Mouse (Mus musculus): ENCODE measurements around the gene Nkx2-9.

Gene Nkx2-9

GRCm38 (mm10) chr12:56612761-56613437 lies at the start of gene Nkx2-9:
Gene Nkx2-9 (minus strand): TSS chr12:56613284.
- DNase-seq (ENCODE audit: low spot score in 2 of 2) = no peak

DNA sequence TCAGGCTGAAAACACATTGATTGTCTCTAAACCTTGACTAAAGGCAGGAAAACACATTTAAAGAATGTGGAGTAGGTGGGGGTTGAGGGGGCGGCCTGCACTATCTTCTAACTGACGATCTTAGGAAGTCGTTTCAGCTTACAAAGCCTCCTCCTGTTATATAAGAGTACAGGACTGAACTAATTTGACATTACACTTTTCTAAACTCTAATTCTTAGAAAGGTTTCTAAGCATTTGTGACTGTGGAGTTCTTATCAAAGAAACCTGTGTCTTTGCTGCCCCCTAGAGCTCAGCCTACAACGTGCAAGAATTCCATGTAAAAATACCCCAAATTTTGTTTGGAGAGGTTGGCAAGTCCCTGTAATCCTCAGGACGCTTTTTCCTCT lies 24.1 kb upstream of the Nkx2-9 start:
- DNase-seq (ENCODE audit: low spot score in 2 of 2) = peak; percentile 7 to 76

DNA sequence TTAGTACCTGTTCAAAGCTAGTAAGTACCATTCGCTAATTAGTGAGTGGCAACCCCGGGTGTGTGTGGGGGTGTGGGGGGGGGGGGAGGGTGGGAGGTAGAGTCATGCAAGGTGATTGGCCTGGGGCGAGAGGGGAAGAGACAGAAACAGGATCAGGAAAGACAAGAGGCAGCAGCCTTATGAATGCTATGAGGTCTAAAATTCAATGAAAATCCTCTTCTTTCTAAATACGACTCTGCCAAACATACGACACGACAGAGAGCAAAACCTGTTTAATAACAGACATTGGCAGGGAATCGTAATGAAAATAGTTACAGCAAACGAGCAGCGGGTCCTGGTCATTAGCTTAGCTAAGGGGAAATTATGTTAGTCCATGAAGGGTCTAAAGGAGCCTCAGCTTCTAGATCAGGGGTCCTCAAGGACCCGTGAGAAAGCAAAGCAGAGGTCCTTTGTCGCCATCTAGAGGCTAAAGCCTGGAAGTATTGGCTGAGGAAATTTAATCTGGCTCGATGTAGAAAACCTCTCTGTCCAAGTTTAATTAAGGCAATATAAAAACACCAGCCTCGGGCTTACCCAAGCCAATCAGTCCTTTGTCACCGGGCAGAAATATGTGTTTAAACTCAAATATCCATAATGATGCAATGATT lies 23.6 kb upstream of the Nkx2-9 start:
- DNase-seq (ENCODE audit: low spot score in 2 of 2) = peak; percentile 6 to 46

GRCm38 (mm10) chr12:56616088-56616487 lies 3.0 kb upstream of the Nkx2-9 start:
- DNase-seq (ENCODE audit: low spot score in 2 of 2) = no peak

GRCm38 (mm10) chr12:56615391-56615790 lies 2.3 kb upstream of the Nkx2-9 start:
- no peak for DNase-seq (ENCODE audit: low spot score in 2 of 2)

DNA sequence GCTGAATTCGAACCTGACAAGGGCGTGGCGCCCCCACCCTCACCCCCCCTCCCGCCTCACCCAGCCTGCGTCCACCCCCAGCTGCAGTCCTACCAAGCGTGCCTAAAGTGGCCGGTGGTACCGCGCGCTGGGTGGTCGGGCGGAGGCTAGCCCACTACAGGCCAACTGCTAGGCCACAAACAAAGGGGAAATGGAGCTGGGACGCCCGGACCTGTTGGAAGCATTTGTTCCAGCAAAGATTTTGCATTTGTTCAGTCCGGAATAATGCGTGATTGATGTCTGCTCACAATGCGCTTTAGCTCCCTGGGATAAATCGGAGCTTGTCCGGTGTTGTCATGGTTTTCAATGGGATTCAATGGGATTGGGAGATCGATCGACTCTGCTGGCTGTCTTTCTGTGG lies 1.4 kb upstream of the Nkx2-9 start:
- DNase-seq (ENCODE audit: low spot score in 2 of 2) = no peak

GRCm38 (mm10) chr12:56613916-56614510 lies 929 bp upstream of the Nkx2-9 start:
- no peak for DNase-seq (ENCODE audit: low spot score in 2 of 2)

GRCm38 (mm10) chr12:56613438-56613830 lies 350 bp upstream of the Nkx2-9 start:
- DNase-seq (ENCODE audit: low spot score in 2 of 2) = no peak

DNA sequence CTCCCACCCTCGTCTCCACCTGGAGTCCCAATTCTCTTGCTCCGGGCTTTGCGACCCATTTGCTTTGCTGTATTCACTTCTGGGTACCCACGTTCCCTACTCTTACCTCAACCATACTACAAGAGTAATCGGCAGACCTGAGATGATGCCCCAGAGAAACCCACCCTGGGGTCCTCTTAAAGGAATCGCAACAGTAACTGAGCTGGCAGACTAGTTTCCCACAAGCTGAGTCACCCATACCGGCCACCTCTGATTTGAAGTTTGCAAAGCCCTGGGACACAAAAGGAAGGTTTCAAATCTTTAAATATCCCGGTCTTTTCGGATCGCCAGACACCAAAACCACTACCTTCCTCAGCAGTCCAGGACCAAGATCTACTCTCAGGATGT lies 742 bp downstream of the Nkx2-9 start:
- no peak for DNase-seq (ENCODE audit: low spot score in 2 of 2)

GRCm38 (mm10) chr12:56611504-56612348 lies 1.4 kb downstream of the Nkx2-9 start:
- no peak for DNase-seq (ENCODE audit: low spot score in 2 of 2)

DNA sequence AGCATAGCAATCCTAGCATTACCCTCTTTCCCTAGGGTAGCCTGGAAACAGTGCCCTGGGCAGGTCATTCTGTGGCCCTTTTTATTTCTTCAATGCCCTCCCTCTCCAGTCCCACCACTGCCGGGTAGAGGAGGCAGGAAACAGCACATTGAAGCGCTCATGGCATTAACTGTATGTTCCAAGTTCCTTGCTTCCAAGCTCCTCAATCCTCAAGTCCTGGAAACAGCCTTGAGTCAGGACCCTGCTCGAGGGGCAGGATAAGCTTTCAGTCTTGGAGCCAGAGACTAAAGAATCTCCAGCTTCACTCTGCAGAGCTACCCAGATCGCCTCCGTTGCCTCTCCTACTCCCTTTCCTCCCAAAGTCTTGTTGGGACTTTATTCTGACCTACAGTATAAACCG lies 2.2 kb downstream of the Nkx2-9 start:
- no peak for DNase-seq (ENCODE audit: low spot score in 2 of 2)

DNA sequence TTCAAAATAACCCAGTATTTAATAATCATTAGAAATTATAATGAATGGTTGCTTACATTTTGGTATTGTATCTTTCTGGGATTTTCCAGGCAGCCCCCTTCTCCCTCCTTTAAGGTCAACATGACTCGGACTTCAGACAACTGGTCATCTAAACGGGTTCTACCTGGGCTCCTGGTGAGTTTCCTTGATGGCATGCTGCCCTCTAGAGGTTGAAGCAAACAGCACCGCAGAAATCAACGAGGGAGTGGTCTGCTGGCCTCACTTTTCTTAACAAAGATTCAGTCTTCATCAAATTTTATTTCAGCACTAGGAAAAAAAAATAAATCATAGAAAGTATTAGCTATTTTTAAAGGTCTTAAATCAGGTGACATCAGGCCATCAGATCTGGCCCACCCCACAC lies 21.4 kb downstream of the Nkx2-9 start:
- peak in 1 of 2 experiments; percentile 28 for DNase-seq (ENCODE audit: low spot score in 2 of 2)

DNA sequence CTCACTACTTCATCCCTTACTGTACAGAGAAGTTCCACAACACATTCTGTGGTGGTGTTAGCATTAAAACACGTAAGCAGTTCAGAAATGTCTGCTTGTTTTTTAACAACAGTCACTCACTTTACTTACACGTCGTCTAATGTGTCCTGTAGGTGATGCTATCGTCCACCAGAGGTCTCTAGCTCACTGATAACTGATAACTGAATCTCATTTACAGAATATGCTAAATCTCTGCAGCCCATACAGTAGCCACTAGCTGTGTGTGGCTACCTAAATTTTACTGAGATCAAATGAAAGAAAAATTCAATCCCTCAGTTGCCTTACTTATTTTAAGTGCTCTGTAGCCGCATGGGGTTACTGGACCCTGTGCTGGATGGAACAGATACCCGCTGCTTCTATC lies 25.3 kb downstream of the Nkx2-9 start:
- peak in 1 of 2 experiments; percentile 25 for DNase-seq (ENCODE audit: low spot score in 2 of 2)

Measured in left cerebral cortex, adult 9 months (tissue).